Mouse (Mus musculus): ENCODE measurements around the gene Runx3. TPM values are rescaled to one million over a fixed set of nuclear protein-coding genes. Genes with fewer than 3 reads are reported as not detected.
A peak's percentile ranks its signal among the peaks of the same experiment; 100 is the strongest.

Gene Runx3
- polyA plus RNA-seq, 1 experiment from 2014 or later, result not detected

GRCm38 (mm10) chr4:135123721-135124120 is 3.3 kb downstream of the Runx3 start:
- Histone ChIP-seq H3K4me3 (ENCODE audit: low read depth, low read length) (no peak overlapping the region), H3K27ac (ENCODE audit: low read length) (no peak overlapping the region), H3K27me3 (ENCODE audit: control insufficient read depth, insufficient read depth, low read depth, low read length) (no peaks in the 10 kb centered on the region; the same call in none of the 2 replicates), H3K4me1 (ENCODE audit: control insufficient read depth, insufficient read depth, low read length) (no peaks in the 10 kb centered on the region; the same call in 1 of the 2 replicates), H3K4me2 (ENCODE audit: low read length) (no peak overlapping the region), H3K9me3 (replicated peaks; ENCODE audit: control insufficient read depth, low read length, poor library complexity, severe bottlenecking) (no peaks in the 10 kb centered on the region), H3K9ac (ENCODE audit: low read depth, low read length) (no peak overlapping the region), H3K36me3 (ENCODE audit: control insufficient read depth, insufficient read depth, low read length) (no peaks in the 10 kb centered on the region)
- ATAC-seq, result no peak
- WGBS, result 74% methylated on average over 5 of the region's 5 CpGs

- H3K27ac ChIP-seq (ENCODE audit: low read length), result no peak overlapping the region
- 89% methylated on average over 6 of the region's 6 CpGs for WGBS
- no peak overlapping the region for H3K4me2 ChIP-seq (ENCODE audit: low read length)
- H3K4me3 ChIP-seq (ENCODE audit: low read depth, low read length), result no peak overlapping the region
- no peaks in the 10 kb centered on the region for H3K36me3 ChIP-seq (ENCODE audit: control insufficient read depth, insufficient read depth, low read length)
- ATAC-seq, result no peak
- H3K4me1 ChIP-seq (ENCODE audit: control insufficient read depth, insufficient read depth, low read length), result peaks cover 3% of the 10 kb centered on the region; the same call in 1 of the 2 replicates
- H3K27me3 ChIP-seq (ENCODE audit: control insufficient read depth, insufficient read depth, low read depth, low read length), result no peaks in the 10 kb centered on the region; the same call in none of the 2 replicates
- no peak overlapping the region for H3K9ac ChIP-seq (ENCODE audit: low read depth, low read length)
- no peaks in the 10 kb centered on the region for H3K9me3 ChIP-seq (replicated peaks; ENCODE audit: control insufficient read depth, low read length, poor library complexity, severe bottlenecking)
Observed at GRCm38 (mm10) chr4:135124732-135125131, 4.3 kb downstream of the Runx3 start.

- Histone ChIP-seq H3K36me3 (ENCODE audit: control insufficient read depth, insufficient read depth, low read length) (no peaks in the 10 kb centered on the region), H3K4me2 (ENCODE audit: low read length) (no peak overlapping the region), H3K27me3 (ENCODE audit: control insufficient read depth, insufficient read depth, low read depth, low read length) (no peaks in the 10 kb centered on the region; the same call in none of the 2 replicates), H3K9me3 (replicated peaks; ENCODE audit: control insufficient read depth, low read length, poor library complexity, severe bottlenecking) (no peaks in the 10 kb centered on the region), H3K9ac (ENCODE audit: low read depth, low read length) (no peak overlapping the region), H3K4me1 (ENCODE audit: control insufficient read depth, insufficient read depth, low read length) (peaks cover 3% of the 10 kb centered on the region; the same call in 1 of the 2 replicates), H3K27ac (ENCODE audit: low read length) (no peak overlapping the region), H3K4me3 (ENCODE audit: low read depth, low read length) (no peak overlapping the region)
- ATAC-seq, result no peak
- 93% methylated on average over 3 of the region's 3 CpGs for whole genome bisulfite sequencing
Observed at GRCm38 (mm10) chr4:135125152-135125551, 4.7 kb downstream of the Runx3 start.

- Histone ChIP-seq H3K4me2 (ENCODE audit: low read length) (no peak overlapping the region), H3K36me3 (ENCODE audit: control insufficient read depth, insufficient read depth, low read length) (no peaks in the 10 kb centered on the region), H3K4me3 (ENCODE audit: low read depth, low read length) (no peak overlapping the region), H3K9ac (ENCODE audit: low read depth, low read length) (no peak overlapping the region), H3K27ac (ENCODE audit: low read length) (no peak overlapping the region), H3K9me3 (replicated peaks; ENCODE audit: control insufficient read depth, low read length, poor library complexity, severe bottlenecking) (no peaks in the 10 kb centered on the region), H3K27me3 (ENCODE audit: control insufficient read depth, insufficient read depth, low read depth, low read length) (no peaks in the 10 kb centered on the region; the same call in none of the 2 replicates), H3K4me1 (ENCODE audit: control insufficient read depth, insufficient read depth, low read length) (peaks cover 3% of the 10 kb centered on the region; the same call in 1 of the 2 replicates)
- no peak for ATAC-seq
- 66% methylated on average over 5 of the region's 5 CpGs for WGBS
Observed at GRCm38 (mm10) chr4:135126385-135126784, 5.9 kb downstream of the Runx3 start.

GRCm38 (mm10) chr4:135128841-135129520 is 8.5 kb downstream of the Runx3 start:
- peak; percentile 48; the same call in 1 of the 2 replicates for ATAC-seq
- H3K27me3 ChIP-seq (ENCODE audit: control insufficient read depth, insufficient read depth, low read depth, low read length), result no peaks in the 10 kb centered on the region; the same call in none of the 2 replicates
- H3K9me3 ChIP-seq (replicated peaks; ENCODE audit: control insufficient read depth, low read length, poor library complexity, severe bottlenecking), result no peaks in the 10 kb centered on the region
- WGBS, result 28% methylated on average over 22 of the region's 22 CpGs
- peaks cover 3% of the 10 kb centered on the region; the same call in 1 of the 2 replicates for H3K4me1 ChIP-seq (ENCODE audit: control insufficient read depth, insufficient read depth, low read length)
- peak overlapping the region; percentile 32 for H3K4me3 ChIP-seq (ENCODE audit: low read depth, low read length)
- no peak overlapping the region for H3K27ac ChIP-seq (ENCODE audit: low read length)
- no peaks in the 10 kb centered on the region for H3K36me3 ChIP-seq (ENCODE audit: control insufficient read depth, insufficient read depth, low read length)
- peak overlapping the region; percentile 56 for H3K9ac ChIP-seq (ENCODE audit: low read depth, low read length)
- peak overlapping the region; percentile 63 for H3K4me2 ChIP-seq (ENCODE audit: low read length)

GRCm38 (mm10) chr4:135130156-135130555 is 9.7 kb downstream of the Runx3 start:
- no peak overlapping the region for H3K4me2 ChIP-seq (ENCODE audit: low read length)
- no peak overlapping the region for H3K9ac ChIP-seq (ENCODE audit: low read depth, low read length)
- ATAC-seq, result no peak
- no peaks in the 10 kb centered on the region for H3K9me3 ChIP-seq (replicated peaks; ENCODE audit: control insufficient read depth, low read length, poor library complexity, severe bottlenecking)
- no peaks in the 10 kb centered on the region; the same call in none of the 2 replicates for H3K27me3 ChIP-seq (ENCODE audit: control insufficient read depth, insufficient read depth, low read depth, low read length)
- H3K4me1 ChIP-seq (ENCODE audit: control insufficient read depth, insufficient read depth, low read length), result peaks cover 3% of the 10 kb centered on the region; the same call in 1 of the 2 replicates
- WGBS, result 91% methylated on average over 6 of the region's 6 CpGs
- H3K27ac ChIP-seq (ENCODE audit: low read length), result no peak overlapping the region
- no peak overlapping the region for H3K4me3 ChIP-seq (ENCODE audit: low read depth, low read length)
- H3K36me3 ChIP-seq (ENCODE audit: control insufficient read depth, insufficient read depth, low read length), result no peaks in the 10 kb centered on the region

- WGBS, result 75% methylated on average over 6 of the region's 6 CpGs
Observed at GRCm38 (mm10) chr4:135131145-135131544, 10.7 kb downstream of the Runx3 start.

GRCm38 (mm10) chr4:135132797-135133196 is 12.3 kb downstream of the Runx3 start:
- Histone ChIP-seq H3K4me3 (ENCODE audit: low read depth, low read length) (no peak overlapping the region), H3K9ac (ENCODE audit: low read depth, low read length) (no peak overlapping the region), H3K36me3 (ENCODE audit: control insufficient read depth, insufficient read depth, low read length) (no peaks in the 10 kb centered on the region), H3K27me3 (ENCODE audit: control insufficient read depth, insufficient read depth, low read depth, low read length) (no peaks in the 10 kb centered on the region; the same call in none of the 2 replicates), H3K4me2 (ENCODE audit: low read length) (no peak overlapping the region), H3K9me3 (replicated peaks; ENCODE audit: control insufficient read depth, low read length, poor library complexity, severe bottlenecking) (no peaks in the 10 kb centered on the region), H3K27ac (ENCODE audit: low read length) (no peak overlapping the region), H3K4me1 (ENCODE audit: control insufficient read depth, insufficient read depth, low read length) (peaks cover 3% of the 10 kb centered on the region; the same call in 1 of the 2 replicates)
- 93% methylated on average over 12 of the region's 12 CpGs for WGBS
- ATAC-seq, result no peak

More at GRCm38 (mm10) chr4:135131145-135131544, 10.7 kb downstream of the Runx3 start:
- no peak overlapping the region for H3K27ac ChIP-seq (ENCODE audit: low read length)
- ATAC-seq, result no peak
- H3K27me3 ChIP-seq (ENCODE audit: control insufficient read depth, insufficient read depth, low read depth, low read length), result no peaks in the 10 kb centered on the region; the same call in none of the 2 replicates
- H3K4me1 ChIP-seq (ENCODE audit: control insufficient read depth, insufficient read depth, low read length), result peaks cover 3% of the 10 kb centered on the region; the same call in 1 of the 2 replicates
- H3K9ac ChIP-seq (ENCODE audit: low read depth, low read length), result no peak overlapping the region
- no peak overlapping the region for H3K4me3 ChIP-seq (ENCODE audit: low read depth, low read length)
- no peaks in the 10 kb centered on the region for H3K9me3 ChIP-seq (replicated peaks; ENCODE audit: control insufficient read depth, low read length, poor library complexity, severe bottlenecking)
- H3K36me3 ChIP-seq (ENCODE audit: control insufficient read depth, insufficient read depth, low read length), result no peaks in the 10 kb centered on the region
- H3K4me2 ChIP-seq (ENCODE audit: low read length), result no peak overlapping the region

- no peak overlapping the region for H3K9ac ChIP-seq (ENCODE audit: low read depth, low read length)
- H3K4me3 ChIP-seq (ENCODE audit: low read depth, low read length), result no peak overlapping the region
- H3K36me3 ChIP-seq (ENCODE audit: control insufficient read depth, insufficient read depth, low read length), result no peaks in the 10 kb centered on the region
- no peaks in the 10 kb centered on the region for H3K9me3 ChIP-seq (replicated peaks; ENCODE audit: control insufficient read depth, low read length, poor library complexity, severe bottlenecking)
- no peak overlapping the region for H3K4me2 ChIP-seq (ENCODE audit: low read length)
- no peak for ATAC-seq
- peaks cover 8% of the 10 kb centered on the region for H3K27me3 ChIP-seq (ENCODE audit: control insufficient read depth, insufficient read depth, low read depth, low read length)
- H3K4me1 ChIP-seq (ENCODE audit: control insufficient read depth, insufficient read depth, low read length), result peaks cover 3% of the 10 kb centered on the region; the same call in 1 of the 2 replicates
- WGBS, result 61% methylated on average over 4 of the region's 4 CpGs
- H3K27ac ChIP-seq (ENCODE audit: low read length), result no peak overlapping the region
Observed at GRCm38 (mm10) chr4:135133711-135134110, 13.3 kb downstream of the Runx3 start.
